Mouse (Mus musculus) liver, adult 2 months (tissue): ENCODE results near the gene Dnajc22.

Experiments used
- CTCF ChIP-seq: fragments of 200-500 bp; IDR thresholded peaks from 2 replicates; pipeline ENCODE4 v1.5.1; 2011; ENCODE audit warnings: low read depth, low read length, control low read depth
- POLR2A ChIP-seq: fragments of 200-500 bp; IDR thresholded peaks from 2 replicates; pipeline ENCODE4 v1.6.1; 2011; ENCODE audit warnings: low read length, control low read depth; ENCODE audit not compliant: insufficient read depth; ENCODE audit errors: extremely low read depth

- TF ChIP-seq CTCF (no peak), POLR2A (no peak)
Observed at GRCm38 (mm10) chr15:99150516-99150915, 57.5 kb downstream of the Dnajc22 start.
